Mouse (Mus musculus) ES-E14 (cell line): ENCODE data around the gene Gins1.

Experiments
- CHD2 ChIP-seq: IDR thresholded peaks from 2 replicates; pipeline ENCODE4 v1.6.1; 2014; ENCODE audit warnings: mild to moderate bottlenecking, low read depth, low read length, inconsistent platforms
- HCFC1 ChIP-seq: IDR thresholded peaks from 2 replicates; pipeline ENCODE4 v1.6.1; 2012; ENCODE audit warnings: low read length, inconsistent platforms, borderline replicate concordance; ENCODE audit not compliant: insufficient read depth
- MAFK ChIP-seq: IDR thresholded peaks from 2 replicates; pipeline ENCODE4 v1.6.1; 2014; ENCODE audit warnings: mild to moderate bottlenecking, low read depth, low read length, inconsistent platforms; ENCODE audit not compliant: insufficient read depth
- ZC3H11A ChIP-seq: IDR thresholded peaks from 2 replicates; pipeline ENCODE4 v1.6.1; 2012; ENCODE audit warnings: low read depth, mild to moderate bottlenecking, inconsistent platforms, low read length, borderline replicate concordance
- ZNF384 ChIP-seq: IDR thresholded peaks from 2 replicates; pipeline ENCODE4 v1.6.1; 2012; ENCODE audit warnings: low read depth, low read length, inconsistent platforms

DNA sequence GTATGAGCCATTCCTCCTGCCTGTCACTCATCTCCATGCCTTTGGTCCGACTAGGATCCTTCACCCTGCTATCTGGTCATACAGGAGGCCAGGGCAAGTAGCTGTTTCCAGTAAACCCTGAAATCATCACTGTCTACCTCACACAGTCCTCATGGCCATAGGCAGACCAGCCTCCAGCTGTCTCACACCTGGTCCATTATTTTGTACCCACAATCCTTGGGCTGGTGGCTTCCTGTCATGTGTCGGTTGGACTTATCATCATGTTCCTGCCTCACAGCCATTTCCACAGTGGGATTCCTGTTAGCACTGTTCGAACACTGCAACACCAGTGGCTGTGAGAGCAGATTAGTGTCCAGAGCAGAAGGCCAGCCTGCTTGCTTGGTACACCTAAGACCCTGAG lies 73.6 kb downstream of the Gins1 start:
- TF ChIP-seq ZNF384 (no peak), ZC3H11A (no peak), CHD2 (no peak), HCFC1 (no peak), MAFK (no peak)
